8 mouse cellular contexts compared by ENCODE assay signal in the genomic region with DNA sequence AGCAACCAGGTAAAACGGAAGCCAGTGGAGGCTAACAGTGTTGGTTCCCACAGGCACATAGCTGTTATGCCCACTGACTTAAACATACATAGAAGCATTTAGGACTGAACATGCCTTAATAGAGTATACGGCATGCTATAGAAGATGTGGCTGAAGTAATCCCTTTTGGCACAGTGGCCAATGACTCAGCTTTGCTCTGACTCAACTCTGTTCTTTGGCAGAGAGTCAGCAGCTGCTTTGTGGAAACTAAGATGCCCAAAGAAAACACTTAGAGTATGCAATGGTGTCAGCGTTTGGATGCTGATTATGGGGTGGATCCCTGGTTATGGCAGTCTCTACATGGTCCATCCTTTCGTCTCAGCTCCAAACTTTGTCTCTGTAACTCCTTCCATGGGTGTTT.
DNase-seq lines count a peak whose midpoint lies in the region; TF ChIP-seq lines count a peak whose summit lies in the region.
"Not testable (repeated sequence)": the region's sequence is repeated elsewhere in the genome, so short reads cannot be mapped to it uniquely, and the experiment has no call there.

No protein-coding gene starts in this region.

- TF ChIP-seq POLR2A in brain, embryonic 14.5 days (IDR thresholded peaks at IDR 0.05; ENCODE audit: borderline replicate concordance, extremely low read depth, insufficient read depth, insufficient read length, poor library complexity, severe bottlenecking): not testable (repeated sequence)

- peak; percentile 28 for DNase-seq in MN1 (ENCODE audit: low spot score)
- peak; percentile 79 for DNase-seq in adrenal gland, adult 2 months
- peak; percentile 13 for DNase-seq in brain, embryonic 14.5 days (ENCODE audit: low read depth)
- DNase-seq in frontal cortex, postnatal 36 days (ENCODE audit: low spot score in 2 of 2): peak; percentile 39 to 42
- peak; percentile 33 for DNase-seq in heart, adult 8-10 months (ENCODE audit: low spot score)
- DNase-seq in left cerebral cortex, adult 2 months (ENCODE audit: extremely low spot score in 1 of 2, low spot score in 2 of 2): peak; percentile 18 to 52
- peak; percentile 70 to 74 for DNase-seq in right cerebral cortex, adult 2 months (ENCODE audit: low spot score in 2 of 2)
- peak; percentile 9 to 11 for DNase-seq in urinary bladder, postnatal 36 days (ENCODE audit: low spot score in 2 of 2)

- intact Hi-C loops in left cerebral cortex, adult 2 months (cut with DNase I): loop anchor here (2.0 kb wide), 1 partner anchor 62 kb away; no protein-coding TSS in a partner anchor

- H3K27ac ChIP-seq in left cerebral cortex, adult 2 months: peak overlapping the region; percentile 16; the same call in 1 of the 2 replicates

- not testable (repeated sequence) for TF ChIP-seq CTCF in brain, embryonic 14.5 days (IDR thresholded peaks at IDR 0.05; ENCODE audit: borderline replicate concordance, extremely low read depth, insufficient read depth, insufficient read length); left cerebral cortex, adult 2 months (IDR thresholded peaks at IDR 0.05)

- H3K4me3 ChIP-seq in left cerebral cortex, adult 2 months: not testable (repeated sequence)

Comparison
In these comparisons a context has a peak if more than half of its experiments do, and no peak if none do; other contexts are left out.
1. DNase-seq: peak in every context shown above with its lines; median percentile 79 in adrenal gland, adult 2 months; 72 in right cerebral cortex, adult 2 months; 40 in frontal cortex, postnatal 36 days; 35 in left cerebral cortex, adult 2 months; 33 in heart, adult 8-10 months; 28 in MN1; 13 in brain, embryonic 14.5 days; 10 in urinary bladder, postnatal 36 days.